Mouse (Mus musculus): ENCODE results near the gene 1300017J02Rik. TPM values are rescaled to one million over a fixed set of nuclear protein-coding genes. Genes with fewer than 3 reads are reported as not detected.

Gene 1300017J02Rik
- total and polyA plus RNA-seq, 2 experiments from 2014 or later, result 1.4 TPM; not detected in 1

GRCm38 (mm10) chr9:103305332-103306041 is 605 bp upstream of the 1300017J02Rik start:
- Histone ChIP-seq H3K9me3 (replicated peaks; ENCODE audit: control insufficient read depth, low read length) (no peaks in the 10 kb centered on the region), H3K4me3 (ENCODE audit: low read depth, low read length) (peak overlapping the region; percentile 98), H3K27me3 (ENCODE audit: control insufficient read depth, insufficient read depth, low read length) (no peaks in the 10 kb centered on the region), H3K9ac (replicated peaks; ENCODE audit: low read depth, low read length) (peak overlapping the region; percentile 79), H3K27ac (ENCODE audit: low read depth) (peak overlapping the region; percentile 70), H3K36me3 (replicated peaks; ENCODE audit: control insufficient read depth, insufficient read depth, low read length) (peaks cover 19% of the 10 kb centered on the region), H3K4me2 (ENCODE audit: low read depth, low read length) (peak overlapping the region; percentile 92), H3K4me1 (ENCODE audit: control insufficient read depth, insufficient read depth) (peaks cover 15% of the 10 kb centered on the region)
- DNase-seq (ENCODE audit: low spot score) (no peak), ATAC-seq (ENCODE audit: insufficient read depth, low read depth) (peak; percentile 59)
- WGBS, result under 1% methylated on average over 40 of the region's 40 CpGs
- TF ChIP-seq CTCF (IDR thresholded peaks at IDR 0.05; ENCODE audit: low read depth), result no peak
- no peak for TF ChIP-seq EP300 (IDR thresholded peaks at IDR 0.05; ENCODE audit: low read depth)

DNA sequence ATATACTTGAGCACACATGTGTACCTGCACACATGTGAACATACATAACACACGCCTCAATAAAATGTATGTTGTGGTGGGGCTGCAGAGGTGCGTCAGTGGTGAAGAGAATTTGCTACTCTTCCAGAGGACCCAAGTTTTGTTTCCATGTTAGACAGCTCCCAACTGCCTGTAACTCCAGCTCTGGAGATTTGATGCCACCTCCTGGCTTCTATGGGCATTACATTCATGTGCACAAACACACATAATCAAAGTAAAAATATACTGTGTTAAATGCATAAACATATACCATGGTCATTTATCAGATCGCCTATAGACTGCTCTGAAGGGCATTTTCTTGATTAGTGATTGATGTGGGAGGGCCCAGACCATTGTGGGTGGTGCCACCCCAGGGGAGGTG is 2.2 kb downstream of the 1300017J02Rik start:
- Histone ChIP-seq H3K9me3 (replicated peaks; ENCODE audit: control insufficient read depth, low read length) (no peaks in the 10 kb centered on the region), H3K27me3 (ENCODE audit: control insufficient read depth, insufficient read depth, low read length) (no peaks in the 10 kb centered on the region), H3K36me3 (replicated peaks; ENCODE audit: control insufficient read depth, insufficient read depth, low read length) (0 out of 2 replicates have a peak, but pooled peaks cover 4% of the 10 kb centered on the region), H3K27ac (ENCODE audit: low read depth) (no peak overlapping the region), H3K4me1 (ENCODE audit: control insufficient read depth, insufficient read depth) (peaks cover 15% of the 10 kb centered on the region), H3K4me3 (ENCODE audit: low read depth, low read length) (no peak overlapping the region), H3K9ac (replicated peaks; ENCODE audit: low read depth, low read length) (no peak overlapping the region), H3K4me2 (ENCODE audit: low read depth, low read length) (no peak overlapping the region)
- no peak for TF ChIP-seq EP300 (IDR thresholded peaks at IDR 0.05; ENCODE audit: low read depth)
- TF ChIP-seq CTCF (IDR thresholded peaks at IDR 0.05; ENCODE audit: low read depth), result peak; percentile 84
- 42% methylated on average over 3 of the region's 3 CpGs for WGBS
- ATAC-seq (ENCODE audit: insufficient read depth, low read depth) (no peak), DNase-seq (ENCODE audit: low spot score) (peak; percentile 46)

DNA sequence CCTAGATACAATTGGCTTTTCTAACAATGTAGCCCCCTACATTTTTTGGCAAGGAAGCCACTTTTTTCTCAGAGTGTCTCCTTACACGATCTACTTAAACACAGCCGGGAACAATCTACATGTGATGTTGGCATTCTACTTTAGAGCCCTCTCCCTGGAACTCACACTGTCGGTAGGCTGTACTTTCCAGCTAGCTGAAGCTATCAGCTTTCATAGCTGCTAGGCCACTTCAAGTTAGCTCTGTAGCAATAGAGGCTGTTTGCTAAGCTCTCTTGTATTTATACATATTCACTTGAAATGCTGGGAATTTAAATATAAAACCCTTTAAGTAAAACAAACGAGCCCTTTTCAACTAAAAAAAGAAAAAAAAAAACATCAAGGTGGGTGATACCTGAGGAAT is 2.6 kb downstream of the 1300017J02Rik start:
- Histone ChIP-seq H3K27ac (ENCODE audit: low read depth) (no peak overlapping the region), H3K4me3 (ENCODE audit: low read depth, low read length) (no peak overlapping the region), H3K4me2 (ENCODE audit: low read depth, low read length) (no peak overlapping the region), H3K27me3 (ENCODE audit: control insufficient read depth, insufficient read depth, low read length) (no peaks in the 10 kb centered on the region), H3K36me3 (replicated peaks; ENCODE audit: control insufficient read depth, insufficient read depth, low read length) (0 out of 2 replicates have a peak, but pooled peaks cover 4% of the 10 kb centered on the region), H3K9ac (replicated peaks; ENCODE audit: low read depth, low read length) (no peak overlapping the region), H3K9me3 (replicated peaks; ENCODE audit: control insufficient read depth, low read length) (no peaks in the 10 kb centered on the region), H3K4me1 (ENCODE audit: control insufficient read depth, insufficient read depth) (peaks cover 15% of the 10 kb centered on the region)
- TF ChIP-seq CTCF (IDR thresholded peaks at IDR 0.05; ENCODE audit: low read depth) (no peak), EP300 (IDR thresholded peaks at IDR 0.05; ENCODE audit: low read depth) (no peak)
- WGBS, result 68% methylated on average over 4 of the region's 4 CpGs
- no peak for DNase-seq (ENCODE audit: low spot score)
- ATAC-seq (ENCODE audit: insufficient read depth, low read depth), result no peak

GRCm38 (mm10) chr9:103301086-103301485 is 3.8 kb downstream of the 1300017J02Rik start:
- TF ChIP-seq CTCF (IDR thresholded peaks at IDR 0.05; ENCODE audit: low read depth), result no peak
- H3K4me2 ChIP-seq (ENCODE audit: low read depth, low read length), result no peak overlapping the region
- ATAC-seq (ENCODE audit: insufficient read depth, low read depth) (no peak), DNase-seq (ENCODE audit: low spot score) (no peak)
- no peaks in the 10 kb centered on the region for H3K9me3 ChIP-seq (replicated peaks; ENCODE audit: control insufficient read depth, low read length)
- no peak overlapping the region for H3K27ac ChIP-seq (ENCODE audit: low read depth)
- H3K36me3 ChIP-seq (replicated peaks; ENCODE audit: control insufficient read depth, insufficient read depth, low read length), result no peaks in the 10 kb centered on the region
- no peaks in the 10 kb centered on the region for H3K27me3 ChIP-seq (ENCODE audit: control insufficient read depth, insufficient read depth, low read length)
- H3K9ac ChIP-seq (replicated peaks; ENCODE audit: low read depth, low read length), result no peak overlapping the region
- no peak overlapping the region for H3K4me3 ChIP-seq (ENCODE audit: low read depth, low read length)
- WGBS, result 87% methylated on average over 8 of the region's 8 CpGs
- H3K4me1 ChIP-seq (ENCODE audit: control insufficient read depth, insufficient read depth), result peaks cover 15% of the 10 kb centered on the region

- WGBS, result 80% methylated on average over 2 of the region's 2 CpGs
- no peak for ATAC-seq (ENCODE audit: insufficient read depth, low read depth)
- H3K4me3 ChIP-seq (ENCODE audit: low read depth, low read length), result no peak overlapping the region
Observed at GRCm38 (mm10) chr9:103294507-103294906, 10.4 kb downstream of the 1300017J02Rik start.

More at GRCm38 (mm10) chr9:103294507-103294906, 10.4 kb downstream of the 1300017J02Rik start:
- no peaks in the 10 kb centered on the region for H3K27me3 ChIP-seq (ENCODE audit: control insufficient read depth, insufficient read depth, low read length)
- H3K4me2 ChIP-seq (ENCODE audit: low read depth, low read length), result no peak overlapping the region
- H3K27ac ChIP-seq (ENCODE audit: low read depth), result no peak overlapping the region
- no peaks in the 10 kb centered on the region for H3K4me1 ChIP-seq (ENCODE audit: control insufficient read depth, insufficient read depth)
- TF ChIP-seq EP300 (IDR thresholded peaks at IDR 0.05; ENCODE audit: low read depth) (no peak), CTCF (IDR thresholded peaks at IDR 0.05; ENCODE audit: low read depth) (no peak)
- DNase-seq (ENCODE audit: low spot score), result no peak
- no peaks in the 10 kb centered on the region for H3K36me3 ChIP-seq (replicated peaks; ENCODE audit: control insufficient read depth, insufficient read depth, low read length)
- H3K9ac ChIP-seq (replicated peaks; ENCODE audit: low read depth, low read length), result no peak overlapping the region
- H3K9me3 ChIP-seq (replicated peaks; ENCODE audit: control insufficient read depth, low read length), result no peaks in the 10 kb centered on the region

Data from heart, postnatal 0 days (tissue).